Mouse (Mus musculus) liver, embryonic 15.5 days (tissue): ENCODE measurements around the gene Pcbd2. TPM values are rescaled to one million over a fixed set of nuclear protein-coding genes. Genes with fewer than 3 reads are reported as not detected.

Experiments used
- polyA plus RNA-seq: library from polyadenylated mRNA; unstranded; fragments of >200 nt; fragmentation: Nextera tagmentation; extraction: Ambion mirVana; gene quantifications from 2 replicates; pipeline ENCODE4 v1.2.1, GENCODE M21; 2015

Pcbd2 gene
- polyA plus RNA-seq, 1 experiment from 2014 or later = 32.4 TPM

Other genes starting within 250 kb of the Pcbd2 start
- gene Dbn1, start 239.3 kb upstream of the Pcbd2 start, polyA plus RNA-seq = 7.5 and 7.6 TPM in 2 replicates
- 25.2 and 29.5 TPM in 2 replicates for gene Pdlim7, start 213.7 kb upstream of the Pcbd2 start, polyA plus RNA-seq
- gene Dok3, start 198.1 kb upstream of the Pcbd2 start, polyA plus RNA-seq = 9.6 and 11.0 TPM in 2 replicates
- 23.6 and 24.3 TPM in 2 replicates for gene Ddx41, start 190.7 kb upstream of the Pcbd2 start, polyA plus RNA-seq
- gene Fam193b, start 156.2 kb upstream of the Pcbd2 start, polyA plus RNA-seq = 7.5 and 11.0 TPM in 2 replicates
- gene Tmed9, start 153.6 kb upstream of the Pcbd2 start, polyA plus RNA-seq = 55.2 and 63.2 TPM in 2 replicates
- 5.9 and 6.9 TPM in 2 replicates for gene B4galt7, start 127.5 kb upstream of the Pcbd2 start, polyA plus RNA-seq
- gene Caml, start 104.4 kb upstream of the Pcbd2 start, polyA plus RNA-seq = 13.3 and 14.7 TPM in 2 replicates
- 13.2 and 14.0 TPM in 2 replicates for gene Ddx46, start 92.3 kb upstream of the Pcbd2 start, polyA plus RNA-seq
- 10.7 and 11.3 TPM in 2 replicates for gene B230219D22Rik, start 34.2 kb upstream of the Pcbd2 start, polyA plus RNA-seq
- gene Txndc15, start 12.7 kb upstream of the Pcbd2 start, polyA plus RNA-seq = 28.9 and 31.0 TPM in 2 replicates
- not detected in 2 replicates for gene Catsper3, start 57.2 kb downstream of the Pcbd2 start, polyA plus RNA-seq
- 0.03 and 0.09 TPM in 2 replicates for gene Pitx1, start 108.8 kb downstream of the Pcbd2 start, polyA plus RNA-seq